Mouse (Mus musculus) cerebellum, adult 8-10 months (tissue): ENCODE measurements around the gene Pde4b.
A peak's percentile ranks its signal among the peaks of the same experiment; 100 is the strongest.

Source experiments
- DNase-seq: peaks from one replicate; pipeline ENCODE4 v3.0.0; 2022

The Pde4b gene

DNA sequence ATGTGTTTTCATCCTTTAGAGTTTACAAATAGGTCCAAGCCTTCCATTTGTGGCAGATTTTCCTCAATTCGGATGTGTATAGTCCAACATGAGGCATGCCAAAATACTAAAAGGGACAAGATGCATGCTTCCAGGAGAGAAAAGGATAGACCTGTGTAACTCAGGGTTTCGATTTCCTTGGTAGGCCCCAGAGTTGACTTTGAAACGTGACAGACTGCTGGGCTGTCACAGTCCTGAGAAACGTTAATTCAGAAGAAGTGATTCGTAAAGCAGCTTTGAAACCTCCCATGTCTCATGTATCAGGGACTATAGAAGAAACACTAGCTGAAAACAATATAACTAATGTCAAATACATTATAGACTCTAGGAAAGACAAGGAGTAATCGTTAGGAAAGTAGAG lies 495.6 kb downstream of the Pde4b start:
- no peak for DNase-seq

DNA sequence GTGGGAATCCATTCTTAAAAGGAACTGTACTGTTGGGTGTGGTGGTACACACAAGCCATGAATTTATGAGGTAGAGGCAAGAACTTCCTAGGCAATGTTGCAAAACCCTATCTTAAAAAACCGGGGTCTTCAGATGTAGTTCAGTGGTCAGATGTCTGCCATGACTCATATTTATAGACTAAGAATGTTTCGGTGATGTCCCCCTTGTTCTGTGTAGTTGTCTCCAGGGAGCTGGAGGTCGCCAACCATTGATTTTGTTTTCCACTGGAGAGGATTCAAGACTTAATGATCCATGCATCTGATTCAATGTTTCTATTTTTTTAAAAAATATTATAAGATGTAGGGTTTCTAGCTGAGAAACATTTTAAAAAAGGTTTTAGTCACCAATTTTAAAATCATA lies 496.1 kb downstream of the Pde4b start:
- DNase-seq: no peak

DNA sequence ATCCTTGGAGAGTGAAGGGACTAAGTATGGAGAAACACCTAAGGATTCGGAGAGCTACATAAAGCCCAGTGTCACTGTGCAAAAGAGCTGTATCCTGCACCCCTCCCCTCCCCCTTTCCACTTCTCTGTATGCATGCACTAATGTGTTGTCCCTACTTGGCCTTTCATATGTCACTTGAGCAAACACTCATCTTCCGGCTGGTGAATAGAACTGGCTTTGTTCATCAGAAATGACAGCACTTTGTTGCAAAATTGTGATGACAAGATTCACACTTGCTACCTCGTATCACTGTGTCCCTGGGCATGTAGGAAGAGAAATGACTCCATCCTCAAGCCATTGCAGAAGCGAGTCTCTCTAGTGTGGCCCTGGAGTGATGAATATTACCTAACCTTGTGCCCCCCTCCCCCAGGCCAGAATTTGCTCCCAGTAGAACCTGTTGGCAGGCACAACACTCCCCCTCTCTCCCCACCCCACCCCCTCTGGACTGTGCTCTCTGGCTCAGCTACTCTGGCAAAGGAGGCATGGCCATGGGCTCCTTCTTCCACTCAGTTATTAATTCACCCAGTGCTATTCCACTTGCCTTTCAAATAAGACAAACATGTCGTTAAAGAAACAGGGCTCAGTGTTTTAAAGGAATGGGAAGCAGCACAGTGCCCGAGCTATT lies 497.4 kb downstream of the Pde4b start:
- no peak for DNase-seq

DNA sequence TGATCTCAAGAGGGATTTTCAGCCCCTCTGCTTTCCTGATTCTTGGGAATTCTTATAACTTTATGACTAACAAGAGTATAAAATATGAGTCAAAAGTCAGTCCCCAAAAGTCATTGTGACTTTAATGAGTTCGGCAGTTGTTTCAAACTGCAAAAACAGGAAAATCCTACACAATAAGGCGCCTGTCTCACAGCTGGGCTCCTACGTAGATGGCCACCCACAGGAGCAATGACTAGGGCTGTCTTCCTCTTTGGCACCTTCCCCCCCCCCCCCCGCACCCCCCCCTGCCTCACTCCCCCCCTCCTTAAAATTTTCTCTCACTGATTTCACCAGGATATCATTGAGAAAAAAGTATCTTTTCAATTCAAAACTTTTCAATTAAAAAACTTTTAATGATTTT lies 498.2 kb downstream of the Pde4b start:
- no peak for DNase-seq

DNA sequence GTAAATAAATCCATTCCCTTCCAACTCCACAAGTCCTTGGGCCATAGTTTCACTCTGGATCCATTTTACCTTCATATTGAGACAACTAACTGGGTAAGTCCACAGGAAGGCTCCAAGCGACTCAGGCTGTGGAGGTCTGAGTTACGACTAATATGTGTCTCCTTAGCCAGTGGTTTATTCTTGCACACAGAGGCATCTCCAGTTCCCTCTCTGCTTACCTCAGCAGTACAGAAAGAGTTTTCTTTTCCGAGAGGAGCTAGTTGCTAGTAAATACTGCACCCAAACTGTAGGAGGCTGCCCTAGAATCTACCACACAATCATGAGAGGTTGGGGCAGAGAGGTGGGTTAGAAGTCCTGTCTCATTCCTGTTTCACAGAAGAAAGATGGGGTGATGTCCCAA lies 499.4 kb downstream of the Pde4b start:
- DNase-seq: no peak

DNA sequence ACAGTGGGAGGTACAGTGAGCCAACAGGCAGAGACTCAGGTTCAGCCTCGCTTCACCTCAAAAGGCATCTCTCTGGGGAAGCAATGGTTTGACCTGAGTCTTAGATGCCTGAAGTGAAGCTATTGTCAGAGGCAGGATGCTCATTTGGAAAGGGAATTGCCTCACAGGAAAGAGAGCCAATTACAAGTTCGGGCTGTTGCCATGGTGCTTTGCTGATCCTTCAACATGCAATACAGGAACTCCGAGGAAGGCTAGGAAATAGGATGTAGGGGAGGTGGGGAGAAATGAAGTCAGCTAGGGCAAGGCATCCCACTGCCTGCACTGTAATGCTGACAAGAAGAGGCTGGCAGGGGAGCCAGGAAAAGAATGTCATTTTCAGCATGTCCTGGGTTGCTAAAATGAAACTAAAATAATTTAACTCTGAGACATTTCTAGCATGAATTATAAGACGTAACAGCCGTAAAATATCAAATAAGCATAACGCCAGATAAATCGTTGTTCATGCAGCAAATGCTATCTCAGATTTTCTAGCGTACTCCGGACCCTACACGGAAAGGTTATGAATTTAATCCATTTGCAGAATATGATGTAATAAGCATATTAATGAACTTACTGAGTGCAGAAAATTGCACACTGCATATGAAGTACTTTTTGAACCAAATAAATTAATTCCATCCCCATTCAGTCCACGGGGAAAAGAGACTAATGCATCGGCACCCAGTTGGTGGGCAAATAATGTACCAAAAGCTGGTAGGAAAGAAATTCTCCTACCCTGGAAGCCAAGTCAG lies 501.5 kb downstream of the Pde4b start:
- peak; percentile 42 for DNase-seq

DNA sequence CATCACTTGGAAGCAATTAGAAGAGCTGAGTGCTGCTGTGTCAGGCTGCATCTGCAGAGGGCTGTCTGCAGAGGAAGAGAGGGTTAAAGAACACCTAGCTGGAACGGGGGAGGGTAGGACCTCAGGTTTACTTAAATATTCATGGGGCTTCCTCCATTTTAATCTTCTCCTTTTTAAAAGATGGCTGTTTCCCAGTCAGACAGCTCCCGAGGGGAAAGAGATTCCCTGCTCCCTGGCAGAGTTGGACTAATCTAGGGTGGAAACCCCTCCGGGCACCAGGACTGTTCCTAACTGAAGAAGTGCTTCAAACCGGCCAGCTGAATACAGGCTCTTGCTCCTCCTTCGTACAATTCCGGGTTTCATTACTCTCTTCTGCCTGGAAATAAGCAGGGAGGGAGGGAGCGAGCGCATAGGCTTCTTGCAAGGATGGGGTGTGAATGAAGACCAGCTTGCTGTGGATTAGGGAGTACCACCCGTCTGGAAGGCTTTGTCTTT lies 502.2 kb downstream of the Pde4b start:
- DNase-seq: peak; percentile 51

DNA sequence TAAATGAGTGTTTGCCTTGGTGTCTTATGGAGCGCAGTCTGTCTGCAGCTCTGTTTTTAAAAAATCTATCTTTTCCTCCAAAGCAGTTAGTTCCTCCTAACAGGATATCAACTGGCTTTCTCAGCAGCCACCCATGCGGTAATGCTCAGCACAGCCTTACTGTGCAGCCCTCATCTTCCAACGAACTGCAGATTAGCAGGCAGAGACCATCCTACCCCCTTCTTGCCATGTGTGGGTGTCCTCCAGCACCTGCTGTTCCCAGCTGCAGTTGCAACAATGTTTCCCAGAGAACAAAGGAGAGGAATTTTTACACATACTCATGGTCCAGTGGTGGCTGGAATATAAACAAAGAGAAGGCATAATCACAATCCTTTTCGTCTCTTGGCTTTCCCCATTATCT lies 504.5 kb downstream of the Pde4b start:
- DNase-seq: no peak

DNA sequence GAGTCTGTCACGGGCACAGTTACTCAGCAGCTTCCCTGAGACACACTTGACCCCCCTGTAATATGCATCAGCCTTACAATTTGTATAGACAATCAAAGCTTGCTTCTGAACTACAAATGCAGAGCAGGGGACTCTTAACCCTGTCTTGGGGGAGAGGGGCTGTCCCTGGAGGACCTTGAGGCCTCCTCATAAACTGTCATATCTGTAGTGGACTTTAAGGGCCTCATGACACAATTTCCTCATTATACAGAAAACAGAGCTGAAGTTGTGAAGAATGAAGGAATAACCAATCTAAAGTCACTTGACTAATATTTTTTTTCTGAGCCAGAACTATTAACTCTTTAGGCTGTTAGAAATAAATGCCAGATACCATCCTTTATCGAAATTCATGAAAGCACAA lies 505.2 kb downstream of the Pde4b start:
- DNase-seq: no peak

DNA sequence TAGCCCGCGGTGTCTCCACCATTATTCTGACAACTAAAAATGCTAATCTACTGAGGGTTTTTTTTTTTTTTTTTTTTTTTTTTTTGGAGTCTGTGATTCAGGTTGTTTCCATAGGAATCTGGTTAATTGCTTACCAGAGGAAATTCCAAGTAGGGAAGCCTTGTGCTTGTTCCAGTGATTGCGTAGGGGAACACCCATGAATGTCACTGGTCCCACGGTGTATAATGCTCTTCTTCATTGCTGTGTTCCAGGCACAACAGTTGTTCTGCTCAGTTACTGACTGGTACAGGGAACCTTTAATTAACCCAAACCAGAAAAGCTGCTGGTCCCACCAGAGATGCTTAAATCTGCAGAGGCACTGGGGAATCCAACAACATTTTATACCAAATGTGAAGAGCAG lies 506.3 kb downstream of the Pde4b start:
- no peak for DNase-seq

DNA sequence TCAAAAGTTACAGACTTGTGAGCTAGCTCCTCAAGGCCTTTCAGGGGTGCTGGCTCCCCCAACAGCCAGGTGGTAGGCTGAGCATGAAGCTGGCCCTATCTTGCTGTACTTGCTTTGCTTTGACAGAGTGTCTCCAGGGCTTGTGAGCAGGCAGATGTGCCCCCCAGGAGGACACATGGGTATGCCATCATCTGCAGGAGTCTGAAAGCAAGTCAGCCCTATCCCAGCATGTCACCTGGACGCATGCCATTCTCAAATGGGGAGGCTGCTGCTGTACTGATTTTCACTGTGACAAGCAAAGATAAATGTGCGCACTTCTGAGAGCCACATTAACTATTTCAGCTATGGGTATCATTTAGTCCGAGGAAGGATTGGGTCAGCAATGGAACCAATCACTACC lies 507.2 kb downstream of the Pde4b start:
- DNase-seq: no peak

DNA sequence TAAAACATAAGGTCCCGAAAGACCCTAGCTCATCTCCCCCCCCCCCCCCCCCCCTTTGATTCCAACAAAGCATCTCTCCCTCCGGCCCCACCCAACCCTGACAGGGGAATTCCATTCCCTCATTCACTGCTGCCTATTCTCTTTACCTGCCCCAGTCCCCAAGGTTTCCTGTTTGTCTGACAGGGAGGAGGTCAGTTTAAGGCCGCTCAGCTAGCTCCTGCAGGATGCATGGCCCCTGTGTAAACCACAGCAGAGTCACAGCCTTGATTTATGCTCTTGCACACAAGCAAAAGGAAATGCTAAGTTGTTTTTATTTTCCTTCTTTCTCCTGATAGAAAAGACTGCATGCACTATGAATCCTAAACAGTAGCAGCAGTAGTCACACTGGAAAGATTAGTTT lies 516.6 kb downstream of the Pde4b start:
- DNase-seq: no peak

DNA sequence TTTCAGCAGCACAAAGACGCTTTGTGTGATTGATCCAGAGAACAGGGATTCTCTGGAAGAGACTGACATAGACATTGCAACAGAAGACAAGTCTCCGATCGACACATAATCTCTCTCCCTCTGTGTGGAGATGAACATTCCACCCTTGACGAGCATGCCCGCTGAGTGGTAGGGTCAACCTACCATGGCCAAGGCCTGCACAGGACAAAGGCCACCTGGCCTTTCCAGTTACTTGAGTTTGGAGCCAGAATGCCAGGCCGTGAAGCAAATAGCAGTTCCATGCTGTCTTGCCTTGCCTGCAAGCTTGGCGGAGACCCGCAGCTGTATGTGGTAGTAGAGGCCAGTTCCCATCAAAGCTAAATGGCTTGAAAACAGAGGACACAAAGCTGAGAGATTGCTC lies 517.9 kb downstream of the Pde4b start:
- no peak for DNase-seq

DNA sequence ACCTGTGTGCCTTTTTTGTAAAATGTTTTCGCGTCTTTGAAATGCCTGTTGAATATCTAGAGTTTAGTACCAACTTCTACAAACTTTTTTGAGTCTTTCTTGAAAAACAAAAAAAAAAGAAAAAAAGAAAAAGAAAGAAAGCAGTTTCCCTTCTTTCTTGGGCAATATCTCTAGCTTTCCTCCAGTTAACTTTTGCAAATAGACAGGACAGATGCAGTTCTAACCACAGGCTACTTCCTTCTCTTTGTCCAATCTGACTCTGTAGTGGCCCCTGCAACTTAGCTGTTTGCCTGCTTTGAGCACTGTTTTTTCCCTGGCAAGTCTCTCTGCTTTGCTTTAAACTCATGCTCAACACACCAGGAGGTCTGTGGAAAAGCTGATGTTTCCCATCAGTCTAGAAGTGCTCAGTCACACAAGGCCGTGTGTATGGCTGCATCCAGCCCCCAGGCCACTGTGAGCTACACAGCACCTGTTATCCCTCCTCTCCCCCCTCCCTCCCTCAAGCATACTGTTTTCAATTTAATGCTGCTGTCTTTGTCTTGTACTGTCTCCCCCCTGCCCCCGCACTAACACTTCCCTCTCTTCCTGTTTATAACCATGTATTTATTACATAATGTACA lies 518.5 kb downstream of the Pde4b start:
- no peak for DNase-seq

DNA sequence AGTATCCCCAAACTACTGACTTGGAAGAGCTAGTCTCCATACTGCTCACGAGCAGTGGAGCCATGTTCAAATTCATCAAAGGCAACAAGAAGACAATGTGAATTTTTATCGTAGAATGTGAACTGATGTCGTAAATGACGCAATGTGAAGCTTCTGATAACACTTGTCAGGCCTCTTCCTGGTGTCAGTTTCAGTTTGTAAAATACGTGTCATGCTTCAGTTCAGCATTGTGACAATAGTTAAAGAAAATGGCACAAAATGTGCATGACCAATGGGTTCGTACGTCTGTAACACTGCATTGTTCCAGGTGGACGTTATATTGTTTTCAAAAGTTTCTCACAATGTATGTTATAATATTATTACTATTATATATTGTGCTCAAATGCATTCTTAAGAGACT lies 519.5 kb downstream of the Pde4b start:
- no peak for DNase-seq

DNA sequence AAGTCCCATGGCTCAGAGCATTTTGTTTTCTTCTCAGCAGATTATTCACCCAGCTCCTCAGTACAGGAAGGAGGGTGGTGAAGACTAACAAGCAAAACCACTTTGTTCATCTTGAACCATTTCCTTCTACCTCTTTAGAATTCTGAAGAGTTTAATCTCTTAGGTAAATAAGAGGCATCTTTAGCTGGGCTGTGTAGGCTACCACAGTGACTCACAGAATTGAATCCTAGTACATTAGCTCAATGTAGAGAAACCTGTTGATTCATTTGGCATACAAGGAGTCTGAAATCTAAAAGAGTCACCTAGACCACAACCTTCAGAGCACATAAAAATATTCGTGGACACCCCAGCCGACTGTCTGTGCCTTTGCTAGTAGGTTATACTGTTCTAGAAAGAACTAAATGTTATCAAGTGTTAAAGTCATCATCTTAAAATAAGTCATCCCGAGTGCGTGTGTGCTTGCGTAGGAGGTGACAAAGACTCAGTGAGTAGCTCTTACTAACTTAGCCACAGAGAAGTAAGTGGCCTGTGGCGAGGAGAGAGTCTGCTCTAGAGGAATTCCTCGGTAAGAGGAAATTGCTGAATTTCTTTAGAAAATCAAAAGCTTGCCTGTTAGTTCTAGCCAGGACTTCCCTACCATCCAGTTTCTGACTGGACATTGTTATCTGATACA lies 520.5 kb downstream of the Pde4b start:
- DNase-seq: no peak

DNA sequence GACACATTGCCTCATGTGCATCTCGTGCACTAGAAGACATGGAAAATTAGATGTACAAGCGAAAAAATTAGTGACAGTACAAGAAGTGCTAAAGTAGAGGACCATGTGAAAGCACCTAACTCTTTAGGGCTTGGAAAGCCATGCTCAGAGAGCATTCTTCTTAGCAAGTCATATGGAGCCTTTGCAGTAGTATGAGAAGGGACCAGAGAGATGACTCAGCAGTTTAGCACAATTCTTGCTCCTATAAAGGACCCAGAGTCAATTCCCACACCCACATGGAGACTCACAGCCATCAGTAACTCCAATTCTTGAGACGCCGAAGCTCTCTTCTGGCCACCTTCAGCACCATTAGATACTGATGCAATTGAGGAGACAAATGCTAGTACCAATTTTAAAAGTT lies 525.3 kb downstream of the Pde4b start:
- no peak for DNase-seq

DNA sequence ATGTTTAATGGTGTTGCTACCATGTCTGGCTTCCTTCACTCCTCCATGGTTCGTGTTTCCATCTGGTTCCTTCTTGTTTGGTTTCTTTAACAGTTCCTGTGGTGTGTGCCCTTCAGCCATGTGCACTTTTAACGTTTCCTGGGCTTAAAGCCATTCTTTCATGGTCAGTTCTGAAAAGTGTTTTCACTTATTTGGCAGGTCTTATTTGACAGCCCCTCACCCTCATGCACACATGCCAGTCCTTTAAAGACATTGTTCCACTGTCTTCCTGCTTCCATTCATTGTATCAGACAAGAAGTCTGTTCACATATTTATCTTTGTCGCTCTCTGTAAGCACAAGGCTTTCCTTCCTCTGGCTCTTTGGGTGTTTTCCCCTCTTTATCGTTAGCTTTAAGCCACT lies 530.4 kb downstream of the Pde4b start:
- DNase-seq: no peak

DNA sequence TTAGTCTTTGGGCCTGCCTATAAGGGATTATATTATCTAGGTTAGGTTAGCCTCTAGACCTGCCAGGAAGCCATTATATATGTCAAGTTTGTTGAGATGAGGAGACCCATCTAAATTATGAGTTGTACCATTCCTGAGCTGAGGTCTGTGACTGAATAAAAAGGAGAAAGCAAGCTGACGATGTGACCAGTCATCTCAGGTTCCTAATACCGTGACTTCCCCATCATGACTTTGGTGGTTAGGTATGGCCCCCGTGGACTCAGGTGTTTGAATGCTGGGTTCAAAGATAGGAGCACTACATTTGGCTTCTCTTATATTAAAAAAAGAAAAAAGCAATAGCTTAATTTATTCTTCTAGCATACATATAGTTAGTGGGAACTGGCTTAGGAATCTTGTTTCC lies 531.3 kb downstream of the Pde4b start:
- DNase-seq: no peak

DNA sequence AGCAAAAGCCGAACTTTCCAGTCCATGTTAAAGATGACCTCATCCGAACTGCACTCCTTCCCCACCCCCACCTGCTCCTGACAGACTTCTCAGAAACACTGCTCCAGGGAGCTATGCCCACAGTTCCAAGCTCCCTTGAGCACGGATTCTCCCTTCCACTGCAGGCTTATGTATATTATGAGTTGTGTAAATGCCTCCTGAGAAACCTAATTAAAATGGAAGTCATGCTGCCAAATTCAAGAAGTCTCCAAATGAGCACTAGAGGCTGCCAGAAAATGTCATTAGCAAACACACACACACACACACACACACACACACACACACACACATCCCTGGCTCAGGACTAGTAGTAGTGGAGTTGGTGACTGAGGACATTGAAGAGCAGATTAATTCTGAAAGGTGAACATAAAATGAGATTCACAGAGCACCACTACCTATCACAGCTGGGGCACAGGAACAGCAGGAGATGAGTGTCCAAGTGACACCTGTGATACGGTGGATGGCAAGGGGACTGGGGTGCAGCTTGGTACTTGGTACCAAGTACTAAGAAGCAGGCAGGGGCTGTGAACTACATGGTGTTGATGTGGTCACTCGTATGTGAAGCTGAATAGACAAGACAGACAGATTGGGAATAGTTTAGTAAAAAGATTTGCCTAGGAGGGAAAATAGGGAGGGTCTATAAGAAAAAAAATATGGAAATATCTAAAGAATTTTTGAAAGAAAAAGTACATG lies 533.0 kb downstream of the Pde4b start:
- DNase-seq: no peak

DNA sequence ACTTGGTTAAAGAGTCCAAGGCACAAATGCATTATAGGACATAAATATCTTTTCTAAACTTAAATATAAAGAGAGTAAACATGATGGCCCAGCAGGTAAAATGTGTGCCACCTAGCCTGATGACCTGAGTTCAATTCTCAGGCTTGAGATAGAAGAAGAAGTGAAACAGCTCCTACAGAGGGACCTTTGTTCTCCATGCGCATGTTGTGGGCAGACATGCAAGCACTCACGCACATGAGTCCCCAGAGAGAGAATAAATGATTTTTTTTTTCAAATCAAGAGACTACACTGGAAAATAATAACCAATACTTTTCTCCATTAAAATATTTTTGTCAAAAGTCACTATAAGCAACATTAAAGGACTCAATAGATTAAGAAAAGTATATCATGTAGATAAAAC lies 533.8 kb downstream of the Pde4b start:
- no peak for DNase-seq

DNA sequence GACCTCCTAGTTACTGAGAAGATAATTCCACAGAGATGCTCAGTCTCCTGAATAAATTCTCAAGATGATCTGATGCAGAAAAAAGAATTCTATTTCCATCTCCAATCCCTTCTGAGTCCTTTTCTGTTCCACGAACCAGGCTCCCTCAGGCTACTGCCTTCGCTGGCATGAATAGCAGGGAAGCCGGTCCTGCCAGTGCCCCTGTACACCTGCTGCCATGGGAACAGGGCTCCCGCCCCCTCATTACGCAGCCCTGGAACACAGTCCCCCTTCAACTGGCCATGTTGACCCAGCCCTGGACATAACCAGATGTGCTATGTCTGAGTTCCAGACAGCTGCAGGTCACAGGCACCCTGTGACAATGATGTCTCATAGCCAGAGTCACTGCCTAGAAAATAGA lies 535.6 kb downstream of the Pde4b start:
- DNase-seq: no peak
